Mouse (Mus musculus): ENCODE results near the gene St6galnac6. TPM values are rescaled to one million over a fixed set of nuclear protein-coding genes. Genes with fewer than 3 reads are reported as not detected.

The St6galnac6 gene
- 16.2 and 19.0 TPM in 2 replicates for total RNA-seq (2014; fragmentation: Nextera tagmentation)
- total RNA-seq (2017): 11.3 and 14.2 TPM in 2 replicates

GRCm38 (mm10) chr2:32599409-32599808, at the start of gene St6galnac6:
TSS of gene St6galnac6 (plus strand) at chr2:32599709.
- no peak for ATAC-seq (replicated peaks; ENCODE audit: poor library complexity, severe bottlenecking)

GRCm38 (mm10) chr2:32549764-32550163, 49.7 kb upstream of the St6galnac6 start:
- peak; percentile 54 for ATAC-seq (replicated peaks; ENCODE audit: poor library complexity, severe bottlenecking)

GRCm38 (mm10) chr2:32551236-32551635, 48.3 kb upstream of the St6galnac6 start:
- no peak for ATAC-seq (replicated peaks; ENCODE audit: poor library complexity, severe bottlenecking)

- ATAC-seq (replicated peaks; ENCODE audit: poor library complexity, severe bottlenecking): no peak
Measured at GRCm38 (mm10) chr2:32553592-32554148, 45.8 kb upstream of the St6galnac6 start.

GRCm38 (mm10) chr2:32555484-32555883, 44.0 kb upstream of the St6galnac6 start:
- no peak for ATAC-seq (replicated peaks; ENCODE audit: poor library complexity, severe bottlenecking)

GRCm38 (mm10) chr2:32556019-32556418, 43.5 kb upstream of the St6galnac6 start:
- ATAC-seq (replicated peaks; ENCODE audit: poor library complexity, severe bottlenecking): no peak

- no peak for ATAC-seq (replicated peaks; ENCODE audit: poor library complexity, severe bottlenecking)
Measured at GRCm38 (mm10) chr2:32559570-32559969, 39.9 kb upstream of the St6galnac6 start.

GRCm38 (mm10) chr2:32566536-32567063, 32.9 kb upstream of the St6galnac6 start:
- ATAC-seq (replicated peaks; ENCODE audit: poor library complexity, severe bottlenecking): peak; percentile 74

GRCm38 (mm10) chr2:32568149-32568548, 31.4 kb upstream of the St6galnac6 start:
- no peak for ATAC-seq (replicated peaks; ENCODE audit: poor library complexity, severe bottlenecking)

- ATAC-seq (replicated peaks; ENCODE audit: poor library complexity, severe bottlenecking): no peak
Measured at GRCm38 (mm10) chr2:32568941-32569340, 30.6 kb upstream of the St6galnac6 start.

GRCm38 (mm10) chr2:32570698-32571494, 28.6 kb upstream of the St6galnac6 start, which contains the start of gene Dpm2:
TSS of gene Dpm2 (plus strand) at chr2:32570858.
- peak; percentile 82 for ATAC-seq (replicated peaks; ENCODE audit: poor library complexity, severe bottlenecking)

- ATAC-seq (replicated peaks; ENCODE audit: poor library complexity, severe bottlenecking): no peak
Measured at GRCm38 (mm10) chr2:32572196-32572595, 27.3 kb upstream of the St6galnac6 start.

GRCm38 (mm10) chr2:32574497-32574896, 25.0 kb upstream of the St6galnac6 start, which contains the start of gene Pip5kl1:
TSS of gene Pip5kl1 (plus strand) at chr2:32574797.
- ATAC-seq (replicated peaks; ENCODE audit: poor library complexity, severe bottlenecking): no peak

- ATAC-seq (replicated peaks; ENCODE audit: poor library complexity, severe bottlenecking): 0 out of 2 replicates have a peak, but pooled peaks have one; percentile 24
Measured at GRCm38 (mm10) chr2:32574901-32575585, 24.5 kb upstream of the St6galnac6 start.

GRCm38 (mm10) chr2:32575586-32576160, 23.8 kb upstream of the St6galnac6 start, which contains the start of gene 9430097D07Rik:
TSS of gene 9430097D07Rik (minus strand) at chr2:32575684.
- ATAC-seq (replicated peaks; ENCODE audit: poor library complexity, severe bottlenecking): peak; percentile 20; the same call in 1 of the 2 replicates

GRCm38 (mm10) chr2:32576532-32576931, 23.0 kb upstream of the St6galnac6 start:
- no peak for ATAC-seq (replicated peaks; ENCODE audit: poor library complexity, severe bottlenecking)

GRCm38 (mm10) chr2:32578146-32579046, 21.1 kb upstream of the St6galnac6 start:
- ATAC-seq (replicated peaks; ENCODE audit: poor library complexity, severe bottlenecking): no peak

- peak; percentile 34 for ATAC-seq (replicated peaks; ENCODE audit: poor library complexity, severe bottlenecking)
Measured at GRCm38 (mm10) chr2:32581450-32582095, 17.9 kb upstream of the St6galnac6 start.

Measured in granulocyte monocyte progenitor cell, adult 5-6 weeks (primary cell).